Mouse (Mus musculus): Measurements from ENCODE around the gene Apol8. TPM values are rescaled to one million over a fixed set of nuclear protein-coding genes. Genes with fewer than 3 reads are reported as not detected.
"Not testable (repeated sequence)": the region's sequence is repeated elsewhere in the genome, so short reads cannot be mapped to it uniquely, and the experiment has no call there.

The Apol8 gene
- total RNA-seq, 2 experiments from 2014 or later = not detected

GRCm38 (mm10) chr15:77705306-77705705 lies 51.5 kb downstream of the Apol8 start:
- DNase-seq (ENCODE audit: low spot score in 2 of 2) = not testable (repeated sequence)

GRCm38 (mm10) chr15:77698656-77699055 lies 58.1 kb downstream of the Apol8 start, which contains the start of gene Apol7e:
Gene Apol7e (plus strand): TSS chr15:77698857.
- not testable (repeated sequence) for DNase-seq (ENCODE audit: low spot score in 2 of 2)

Other genes starting within 250 kb of the Apol8 start
- gene Apol11a, start 248.7 kb downstream of the Apol8 start, total RNA-seq (2021) = under 1 TPM; 0.16 to 0.17 TPM
- not detected for gene Apol7c, start 223.7 kb downstream of the Apol8 start, total RNA-seq (2021)
- gene 1700025B11Rik, start 195.1 kb downstream of the Apol8 start, total RNA-seq (2021) = not detected
- under 1 TPM; 0.20 to 0.96 TPM for gene Apol10b, start 160.9 kb downstream of the Apol8 start, total RNA-seq (2021)
- not detected for gene Gm36245, start 157.7 kb downstream of the Apol8 start, total RNA-seq (2021)
- gene Apol11b, start 113.7 kb downstream of the Apol8 start, total RNA-seq (2021) = 1 to 10 TPM in 1 of 2 experiments, under 1 TPM in 1; 0.76 to 1.1 TPM
- gene Apol7e, start 58.1 kb downstream of the Apol8 start, total RNA-seq (2021) = under 1 TPM in 1 of 2 experiments, not detected in 1; 0.19 TPM
- 1 to 10 TPM in 1 of 2 experiments, under 1 TPM in 1; 0.66 to 1.6 TPM for gene Apol9b, start 28.0 kb downstream of the Apol8 start, total RNA-seq (2021)
- gene Myh9, start 85.2 kb upstream of the Apol8 start, total RNA-seq (2021) = 100 to 1,000 TPM; 270 to 287 TPM
- gene Txn2, start 172.0 kb upstream of the Apol8 start, total RNA-seq (2021) = 100 to 1,000 TPM; 544 to 611 TPM
- 1 to 10 TPM; 2.8 to 3.5 TPM for gene Foxred2, start 199.7 kb upstream of the Apol8 start, total RNA-seq (2021)
- 100 to 1,000 TPM; 149 to 156 TPM for gene Eif3d, start 213.8 kb upstream of the Apol8 start, total RNA-seq (2021)